Mouse (Mus musculus): Measurements from ENCODE around the gene Sbf2.

DNA sequence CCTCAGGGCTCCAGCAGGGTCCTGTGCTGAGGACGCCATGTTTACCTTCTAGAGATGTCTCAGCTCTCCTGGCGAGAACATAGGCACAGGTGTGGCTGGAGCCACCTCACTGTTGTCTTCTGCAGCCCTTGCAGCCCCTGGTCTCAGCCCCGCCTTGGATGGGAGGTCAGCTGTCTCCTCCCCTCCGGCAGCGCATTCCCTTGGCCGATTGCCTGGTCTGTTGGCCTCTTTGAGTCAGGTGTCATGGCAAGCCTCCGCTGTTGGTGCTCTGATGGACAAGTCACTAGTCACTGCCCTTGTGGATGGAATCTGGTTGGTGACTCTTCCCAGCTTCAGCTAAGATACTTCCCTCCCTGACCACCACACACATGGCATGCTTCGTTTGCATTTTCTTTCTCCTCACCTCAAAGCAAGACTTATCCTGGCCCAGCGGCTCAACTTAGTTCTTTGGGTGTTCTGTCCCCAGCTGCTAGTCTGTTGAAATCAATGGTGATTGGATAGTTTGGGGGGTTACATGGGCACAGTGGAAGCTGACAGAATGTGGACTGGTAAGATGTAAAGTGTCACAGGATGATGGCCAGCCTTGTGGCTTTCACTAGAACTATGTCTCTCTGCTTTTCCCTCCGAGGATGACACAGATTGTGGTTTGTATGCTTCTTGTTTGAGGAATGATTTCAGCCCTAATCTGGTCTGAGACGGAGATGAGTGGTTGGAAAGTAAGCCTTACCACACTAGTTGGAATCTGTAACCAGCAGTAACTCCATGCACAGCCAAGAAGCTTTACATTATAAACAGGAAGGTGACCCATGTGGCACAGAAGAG lies 333.1 kb downstream of the Sbf2 start:
- TF ChIP-seq MXI1 (IDR thresholded peaks at IDR 0.05; ENCODE audit: low read depth, low read length) (no peak), POLR2A (IDR thresholded peaks at IDR 0.05; ENCODE audit: control insufficient read depth in 1 of 2, insufficient read depth in 1 of 2, low read depth in 1 of 2, low read length in 2 of 2, poor library complexity in 1 of 2) (no peak), UBTF (IDR thresholded peaks at IDR 0.05; ENCODE audit: borderline replicate concordance, insufficient read depth, low read depth, low read length) (no peak), GABPA (IDR thresholded peaks at IDR 0.05; ENCODE audit: low read depth, low read length) (no peak), EP300 (IDR thresholded peaks at IDR 0.05; ENCODE audit: low read depth in 1 of 2, low read length in 2 of 2) (no peak), CTCF (IDR thresholded peaks at IDR 0.05 in 2 of 3, conservative IDR thresholded peaks at IDR 0.05 in 1 of 3; ENCODE audit: control insufficient read depth in 1 of 3, insufficient read depth in 1 of 3, low read depth in 2 of 3, low read length in 3 of 3, poor library complexity in 1 of 3, severe bottlenecking in 1 of 3) (no peak), TAL1 (IDR thresholded peaks at IDR 0.05; ENCODE audit: low read length) (no peak), GATA1 (IDR thresholded peaks at IDR 0.05; ENCODE audit: low read depth, low read length) (no peak), CHD1 (IDR thresholded peaks at IDR 0.05; ENCODE audit: low read depth, low read length) (no peak)
